Comparison of ENCODE assay signal across 11 mouse cellular contexts in the genomic region with DNA sequence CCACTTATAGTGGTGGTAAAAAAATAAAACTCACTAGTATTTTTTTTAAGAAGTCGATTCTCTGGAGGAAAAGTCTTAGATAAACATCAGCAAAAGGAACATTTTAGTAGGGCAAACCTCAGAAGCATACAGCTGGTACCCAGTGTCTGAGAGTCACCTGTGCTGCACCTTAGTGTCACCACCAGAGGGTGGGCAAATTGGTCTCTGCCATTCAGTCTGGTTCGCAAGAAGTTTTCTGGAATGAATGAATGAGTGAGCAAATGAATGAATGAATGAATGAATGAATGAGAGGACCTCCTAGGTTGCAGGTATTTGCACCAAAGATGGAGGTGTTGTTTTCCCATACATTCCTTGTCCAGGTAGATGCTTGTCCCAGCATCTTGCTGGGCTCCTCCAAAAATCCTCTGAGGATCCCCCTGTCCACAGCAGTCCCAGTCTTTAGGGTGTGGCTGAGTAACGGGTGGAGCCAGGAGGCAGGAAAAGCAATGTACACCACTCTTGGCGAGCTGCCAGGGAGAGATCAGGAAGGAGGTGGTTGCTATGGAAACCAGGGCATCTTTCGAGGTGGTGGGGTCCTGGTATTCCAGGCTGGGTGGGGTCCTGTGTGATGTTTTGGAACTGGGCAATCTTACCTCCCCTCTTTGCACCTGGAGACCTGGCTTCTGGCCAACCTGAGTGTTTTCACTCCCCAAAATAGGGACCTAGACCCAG. TPM values are rescaled to one million over a fixed set of nuclear protein-coding genes. Genes with fewer than 3 reads are reported as not detected.
DNase-seq lines count a peak whose midpoint lies in the region; ATAC-seq lines count a peak whose summit lies in the region.
"Had no signal": no experiment of that assay in that cellular context is flagged by ENCODE, and none has a peak within 500 bp of the region (broad histone marks: within the 10 kb centered on the region; RNA-seq: fewer than 3 reads in every experiment).

No protein-coding gene starts in this region.

- no peaks in the 10 kb centered on the region for H3K36me3 ChIP-seq in heart, embryonic 11.5 days (ENCODE audit: control insufficient read depth, insufficient read depth, low read length)
- H3K36me3 ChIP-seq in forebrain, embryonic 15.5 days: no peaks in the 10 kb centered on the region
- no peaks in the 10 kb centered on the region for H3K36me3 ChIP-seq in limb, embryonic 12.5 days
- no peaks in the 10 kb centered on the region for H3K36me3 ChIP-seq in stomach, embryonic 14.5 days (ENCODE audit: control insufficient read depth, insufficient read depth, low read length)
- H3K36me3 ChIP-seq: G1E; heart, embryonic 15.5 days had no signal

- H3K9ac ChIP-seq in heart, embryonic 11.5 days (ENCODE audit: low read depth, low read length): no peak overlapping the region
- H3K9ac ChIP-seq in forebrain, embryonic 15.5 days (replicated peaks): peak overlapping the region; percentile 17; the same call in 1 of the 2 replicates
- no peak overlapping the region for H3K9ac ChIP-seq in limb, embryonic 12.5 days (replicated peaks)
- no peak overlapping the region for H3K9ac ChIP-seq in stomach, embryonic 14.5 days (replicated peaks; ENCODE audit: low read depth, low read length)

- no peak overlapping the region for H3K27ac ChIP-seq in heart, embryonic 11.5 days (ENCODE audit: low read depth, low read length)
- peak overlapping the region; percentile 35; the same call in 1 of the 2 replicates for H3K27ac ChIP-seq in forebrain, embryonic 15.5 days (replicated peaks)
- no peak overlapping the region for H3K27ac ChIP-seq in limb, embryonic 12.5 days
- H3K27ac ChIP-seq in stomach, embryonic 14.5 days (ENCODE audit: low read length): no peak overlapping the region
- H3K27ac ChIP-seq: heart, embryonic 15.5 days had no signal

- peaks cover 48% of the 10 kb centered on the region for H3K27me3 ChIP-seq in heart, embryonic 11.5 days (ENCODE audit: control insufficient read depth, insufficient read depth, low read length)
- peaks cover 36% of the 10 kb centered on the region for H3K27me3 ChIP-seq in forebrain, embryonic 15.5 days
- peaks cover 87% of the 10 kb centered on the region for H3K27me3 ChIP-seq in limb, embryonic 12.5 days
- peaks cover 24% of the 10 kb centered on the region for H3K27me3 ChIP-seq in stomach, embryonic 14.5 days (ENCODE audit: control insufficient read depth, insufficient read depth, low read length)

- no peak for DNase-seq in heart, postnatal 36 days
- DNase-seq in R1 (ENCODE audit: low read depth, low spot score): peak; percentile 61
- DNase-seq in thymus, postnatal 10 days (ENCODE audit: low spot score in 2 of 2): no peak

- no peaks in the 10 kb centered on the region for H3K9me3 ChIP-seq in heart, embryonic 11.5 days (replicated peaks; ENCODE audit: control insufficient read depth, low read length)
- H3K9me3 ChIP-seq in forebrain, embryonic 15.5 days: no peaks in the 10 kb centered on the region
- no peaks in the 10 kb centered on the region for H3K9me3 ChIP-seq in limb, embryonic 12.5 days
- no peaks in the 10 kb centered on the region for H3K9me3 ChIP-seq in stomach, embryonic 14.5 days (ENCODE audit: control insufficient read depth, low read depth, low read length)
- H3K9me3 ChIP-seq: heart, embryonic 15.5 days had no signal

- H3K4me2 ChIP-seq in heart, embryonic 11.5 days: peak overlapping the region; percentile 35; the same call in 1 of the 2 replicates
- H3K4me2 ChIP-seq in forebrain, embryonic 15.5 days (replicated peaks): peak overlapping the region; percentile 54
- peak overlapping the region; percentile 52 for H3K4me2 ChIP-seq in limb, embryonic 12.5 days
- H3K4me2 ChIP-seq in stomach, embryonic 14.5 days (replicated peaks; ENCODE audit: low read depth, low read length): peak overlapping the region; percentile 41

- H3K4me3 ChIP-seq in heart, embryonic 11.5 days (ENCODE audit: low read depth, low read length): no peak overlapping the region
- H3K4me3 ChIP-seq in forebrain, embryonic 15.5 days: peak overlapping the region; percentile 38
- peak overlapping the region; percentile 28 for H3K4me3 ChIP-seq in limb, embryonic 12.5 days (replicated peaks)
- H3K4me3 ChIP-seq in stomach, embryonic 14.5 days (ENCODE audit: low read depth, low read length): 0 out of 2 replicates have a peak overlapping the region, but pooled peaks have one; percentile 29

- H3K4me1 ChIP-seq in heart, embryonic 11.5 days (ENCODE audit: control insufficient read depth, insufficient read depth, low read length): peaks cover 32% of the 10 kb centered on the region
- peaks cover 39% of the 10 kb centered on the region for H3K4me1 ChIP-seq in forebrain, embryonic 15.5 days
- peaks cover 51% of the 10 kb centered on the region for H3K4me1 ChIP-seq in limb, embryonic 12.5 days (replicated peaks)
- peaks cover 46% of the 10 kb centered on the region for H3K4me1 ChIP-seq in stomach, embryonic 14.5 days (ENCODE audit: control insufficient read depth, insufficient read depth, low read length)

- WGBS in heart, embryonic 11.5 days (ENCODE audit: insufficient replicate concordance): 19% methylated on average over 5 of the region's 5 CpGs
- WGBS in forebrain, embryonic 15.5 days: 21% methylated on average over 5 of the region's 5 CpGs
- WGBS in limb, embryonic 12.5 days: 20% methylated on average over 5 of the region's 5 CpGs
- 11% methylated on average over 5 of the region's 5 CpGs for WGBS in stomach, embryonic 14.5 days

- ATAC-seq in heart, embryonic 11.5 days (replicated peaks; ENCODE audit: insufficient number of reproducible peaks, low FRiP score, low TSS enrichment): no peak
- peak; percentile 21; the same call in 1 of the 2 replicates for ATAC-seq in forebrain, embryonic 15.5 days (replicated peaks)
- ATAC-seq in limb, embryonic 12.5 days (ENCODE audit: insufficient number of reproducible peaks, insufficient read depth, low FRiP score, low TSS enrichment, low read depth): no peak
- no peak for ATAC-seq in stomach, embryonic 14.5 days (ENCODE audit: insufficient number of reproducible peaks, insufficient read depth, low FRiP score, low read depth)
- no peak for ATAC-seq in monocyte, adult 5-6 weeks (replicated peaks; ENCODE audit: insufficient number of reproducible peaks, low FRiP score, low TSS enrichment, poor library complexity, severe bottlenecking)

- intact Hi-C loops in heart, postnatal 36 days (cut with DNase I): no loop called here

RNA-seq across cellular contexts. Expression of a gene that starts 2.0 kb away (rescaled TPM):
- polyA plus RNA-seq in heart, embryonic 11.5 days (2014; fragmentation: Nextera tagmentation; extraction: Ambion mirVana): 2.5 and 4.9 TPM in 2 replicates
- 1 to 10 TPM in 1 of 2 experiments, under 1 TPM in 1; 0.41 to 1.1 TPM for total RNA-seq in heart, postnatal 36 days (2021)
- polyA plus RNA-seq in forebrain, embryonic 15.5 days (2015; fragmentation: Nextera tagmentation; extraction: Ambion mirVana): 49.2 and 60.4 TPM in 2 replicates
- 9.7 and 10.6 TPM in 2 replicates for polyA plus RNA-seq in limb, embryonic 12.5 days (2016; fragmentation: Nextera tagmentation; extraction: Ambion mirVana)
- 35.7 and 42.2 TPM in 2 replicates for polyA plus RNA-seq in stomach, embryonic 14.5 days (2014; fragmentation: Nextera tagmentation; extraction: Ambion mirVana)
- total RNA-seq in monocyte, adult 5-6 weeks (2017): not detected in 3 replicates
- total RNA-seq: G1E had no signal
- polyA plus RNA-seq: G1E had no signal

RNA-seq across cellular contexts. Expression of a gene that starts 7.0 kb away (rescaled TPM):
- 30.3 and 38.5 TPM in 2 replicates for polyA plus RNA-seq in heart, embryonic 11.5 days (2014; fragmentation: Nextera tagmentation; extraction: Ambion mirVana)
- 10 to 100 TPM; 29.3 to 30.8 TPM for total RNA-seq in heart, postnatal 36 days (2021)
- 13.4 and 14.7 TPM in 2 replicates for polyA plus RNA-seq in forebrain, embryonic 15.5 days (2015; fragmentation: Nextera tagmentation; extraction: Ambion mirVana)
- 9.9 and 10.3 TPM in 2 replicates for polyA plus RNA-seq in limb, embryonic 12.5 days (2016; fragmentation: Nextera tagmentation; extraction: Ambion mirVana)
- polyA plus RNA-seq in stomach, embryonic 14.5 days (2014; fragmentation: Nextera tagmentation; extraction: Ambion mirVana): 19.9 and 20.2 TPM in 2 replicates
- 930 to 1,250 TPM (median 1,146 TPM) in 3 replicates for total RNA-seq in monocyte, adult 5-6 weeks (2017)

RNA-seq across cellular contexts. Expression of a gene that starts 7.7 kb away (rescaled TPM):
- 566 and 581 TPM in 2 replicates for polyA plus RNA-seq in heart, embryonic 11.5 days (2014; fragmentation: Nextera tagmentation; extraction: Ambion mirVana)
- 100 to 1,000 TPM; 863 to 996 TPM for total RNA-seq in heart, postnatal 36 days (2021)
- polyA plus RNA-seq in forebrain, embryonic 15.5 days (2015; fragmentation: Nextera tagmentation; extraction: Ambion mirVana): 8.2 and 14.7 TPM in 2 replicates
- polyA plus RNA-seq in limb, embryonic 12.5 days (2016; fragmentation: Nextera tagmentation; extraction: Ambion mirVana): 23.6 and 28.2 TPM in 2 replicates
- polyA plus RNA-seq in stomach, embryonic 14.5 days (2014; fragmentation: Nextera tagmentation; extraction: Ambion mirVana): 86.7 and 99.3 TPM in 2 replicates
- not detected in 3 replicates for total RNA-seq in monocyte, adult 5-6 weeks (2017)
- total RNA-seq: G1E; neutrophil, adult 5-6 weeks had no signal
- polyA plus RNA-seq: G1E had no signal

RNA-seq across cellular contexts. Expression of a gene that starts 9.9 kb away (rescaled TPM):
- 0.13 and 0.34 TPM in 2 replicates for polyA plus RNA-seq in heart, embryonic 11.5 days (2014; fragmentation: Nextera tagmentation; extraction: Ambion mirVana)
- 1 to 10 TPM; 3.6 to 5.2 TPM for total RNA-seq in heart, postnatal 36 days (2021)
- polyA plus RNA-seq in forebrain, embryonic 15.5 days (2015; fragmentation: Nextera tagmentation; extraction: Ambion mirVana): 0.20 and 0.26 TPM in 2 replicates
- polyA plus RNA-seq in limb, embryonic 12.5 days (2016; fragmentation: Nextera tagmentation; extraction: Ambion mirVana): 0.61 and 0.87 TPM in 2 replicates
- polyA plus RNA-seq in stomach, embryonic 14.5 days (2014; fragmentation: Nextera tagmentation; extraction: Ambion mirVana): 0.78 and 1.7 TPM in 2 replicates
- total RNA-seq in monocyte, adult 5-6 weeks (2017): 0.21 to 0.49 TPM (median 0.38 TPM) in 3 replicates
- polyA plus RNA-seq: G1E had no signal

RNA-seq across cellular contexts. Expression of a gene that starts 27.2 kb away (rescaled TPM):
- polyA plus RNA-seq in heart, embryonic 11.5 days (2014; fragmentation: Nextera tagmentation; extraction: Ambion mirVana): 0.38 and 1.8 TPM in 2 replicates
- total RNA-seq in heart, postnatal 36 days (2021): 1 to 10 TPM; 1.1 to 2.3 TPM
- not detected in 2 replicates for polyA plus RNA-seq in forebrain, embryonic 15.5 days (2015; fragmentation: Nextera tagmentation; extraction: Ambion mirVana)
- 18.3 and 19.2 TPM in 2 replicates for polyA plus RNA-seq in limb, embryonic 12.5 days (2016; fragmentation: Nextera tagmentation; extraction: Ambion mirVana)
- polyA plus RNA-seq in stomach, embryonic 14.5 days (2014; fragmentation: Nextera tagmentation; extraction: Ambion mirVana): 458 and 479 TPM in 2 replicates
- total RNA-seq in monocyte, adult 5-6 weeks (2017): 0.29 TPM in 1 of 3 replicates, not detected in the others
- total RNA-seq: neutrophil, adult 5-6 weeks had no signal
- polyA plus RNA-seq: G1E had no signal
